Mouse (Mus musculus) liver, postnatal 0 days (tissue): ENCODE measurements around the gene Cdk6.

Experiments
- CTCF ChIP-seq: sonication (generic); IDR thresholded peaks from 2 replicates; pipeline ENCODE4 v1.5.1; 2016; ENCODE audit warnings: antibody characterized with exemption, low read depth
- EP300 ChIP-seq: IDR thresholded peaks from 2 replicates; pipeline ENCODE4 v1.6.1; 2016; ENCODE audit warnings: antibody characterized with exemption, low read depth, mild to moderate bottlenecking

DNA sequence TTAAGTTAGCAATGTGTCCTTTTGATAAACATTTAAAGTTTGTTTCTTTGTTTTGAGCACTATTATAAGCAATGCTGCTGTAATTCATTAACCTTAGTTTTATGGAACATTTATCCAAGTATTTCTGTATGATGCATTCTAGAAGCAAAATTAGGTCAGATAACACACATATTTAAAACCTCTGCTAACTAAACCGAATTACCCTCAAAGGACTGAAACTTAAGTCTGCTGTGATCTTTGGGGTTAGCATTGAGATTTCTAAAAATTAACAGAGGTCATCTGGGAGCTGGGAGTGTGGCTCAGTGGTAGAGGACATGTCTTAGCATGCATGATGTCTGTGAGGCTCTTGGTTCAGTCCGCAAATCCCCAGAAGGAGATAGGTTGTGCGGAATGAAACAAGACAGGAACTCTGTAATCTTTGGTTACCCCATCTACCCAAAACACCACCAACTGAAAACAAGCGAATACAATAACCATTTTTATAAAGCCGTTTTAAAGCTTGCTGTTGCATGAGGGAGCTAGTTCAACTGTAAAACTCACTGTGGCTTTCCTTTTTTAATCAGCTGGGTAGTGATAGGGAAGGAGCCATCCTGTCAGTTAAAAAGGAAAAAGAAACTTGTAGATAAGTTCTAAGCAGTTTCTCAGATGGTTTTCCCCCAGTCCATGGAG lies 141.9 kb downstream of the Cdk6 start:
- TF ChIP-seq CTCF (no peak), EP300 (peak; percentile 52; the same call in 1 of the 2 replicates)
